Mouse (Mus musculus): ENCODE measurements at regions not wholly inside any gene's neighbourhood (a gene's known extent, or its start where the extent isn't known, plus 50 kb on each side); places are given as distances from the start of the nearest gene placed in this dataset.
A peak's percentile ranks its signal among the peaks of the same experiment; 100 is the strongest.
"Not testable (repeated sequence)": the region's sequence is repeated elsewhere in the genome, so short reads cannot be mapped to it uniquely, and the experiment has no call there.

- no peaks in the 10 kb centered on the region for H3K4me1 ChIP-seq
- no peak overlapping the region for H3K4me2 ChIP-seq (replicated peaks)
- H3K9ac ChIP-seq: no peak overlapping the region
- no peaks in the 10 kb centered on the region for H3K9me3 ChIP-seq
- peak; percentile 54; the same call in 1 of the 2 replicates for ATAC-seq (ENCODE audit: low FRiP score, low read depth)
- no peaks in the 10 kb centered on the region for H3K27me3 ChIP-seq
- H3K36me3 ChIP-seq: no peaks in the 10 kb centered on the region
- H3K27ac ChIP-seq: no peak overlapping the region
- no peak overlapping the region for H3K4me3 ChIP-seq
Measured at GRCm38 (mm10) chr12:93812963-93813733, 1878.9 kb upstream of the Flrt2 start.

- H3K36me3 ChIP-seq: no peaks in the 10 kb centered on the region
- no peak for ATAC-seq (ENCODE audit: low FRiP score, low read depth)
- no peak overlapping the region for H3K27ac ChIP-seq
- 0 out of 2 replicates have a peak, but pooled peaks cover 4% of the 10 kb centered on the region for H3K4me1 ChIP-seq
- H3K4me3 ChIP-seq: no peak overlapping the region
- no peaks in the 10 kb centered on the region for H3K27me3 ChIP-seq
- H3K9ac ChIP-seq: no peak overlapping the region
- H3K4me2 ChIP-seq (replicated peaks): no peak overlapping the region
- no peaks in the 10 kb centered on the region for H3K9me3 ChIP-seq
- 69% methylated on average over 1 of the region's 1 CpGs for WGBS
Measured at GRCm38 (mm10) chr12:93850944-93851520, 1841.0 kb upstream of the Flrt2 start.

GRCm38 (mm10) chr12:93851660-93852059, 1840.4 kb upstream of the Flrt2 start:
- ATAC-seq (ENCODE audit: low FRiP score, low read depth): no peak
- 0 out of 2 replicates have a peak, but pooled peaks cover 4% of the 10 kb centered on the region for H3K4me1 ChIP-seq
- no peaks in the 10 kb centered on the region for H3K36me3 ChIP-seq
- WGBS: 41% methylated on average over 1 of the region's 1 CpGs
- no peak overlapping the region for H3K4me3 ChIP-seq
- no peaks in the 10 kb centered on the region for H3K27me3 ChIP-seq
- H3K9ac ChIP-seq: no peak overlapping the region
- no peak overlapping the region for H3K4me2 ChIP-seq (replicated peaks)
- H3K9me3 ChIP-seq: no peaks in the 10 kb centered on the region
- no peak overlapping the region for H3K27ac ChIP-seq

GRCm38 (mm10) chr12:93885946-93886345, 1806.1 kb upstream of the Flrt2 start:
- H3K4me2 ChIP-seq (replicated peaks): no peak overlapping the region
- no peaks in the 10 kb centered on the region for H3K27me3 ChIP-seq
- H3K27ac ChIP-seq: no peak overlapping the region
- H3K36me3 ChIP-seq: no peaks in the 10 kb centered on the region
- no peaks in the 10 kb centered on the region for H3K4me1 ChIP-seq
- no peaks in the 10 kb centered on the region for H3K9me3 ChIP-seq
- H3K9ac ChIP-seq: no peak overlapping the region
- no peak for ATAC-seq (ENCODE audit: low FRiP score, low read depth)
- no peak overlapping the region for H3K4me3 ChIP-seq
- WGBS: 75% methylated on average over 2 of the region's 2 CpGs

GRCm38 (mm10) chr12:93890109-93890508, 1801.9 kb upstream of the Flrt2 start:
- ATAC-seq (ENCODE audit: low FRiP score, low read depth): no peak
- Histone ChIP-seq H3K9ac (no peak overlapping the region), H3K4me2 (replicated peaks) (no peak overlapping the region), H3K36me3 (no peaks in the 10 kb centered on the region), H3K27ac (no peak overlapping the region), H3K27me3 (no peaks in the 10 kb centered on the region), H3K4me1 (no peaks in the 10 kb centered on the region), H3K4me3 (no peak overlapping the region), H3K9me3 (no peaks in the 10 kb centered on the region)
- 90% methylated on average over 3 of the region's 3 CpGs for WGBS

- H3K27me3 ChIP-seq; H3K9ac ChIP-seq; H3K36me3 ChIP-seq; H3K27ac ChIP-seq; H3K4me3 ChIP-seq; H3K9me3 ChIP-seq; H3K4me1 ChIP-seq; H3K4me2 ChIP-seq (replicated peaks): not testable (repeated sequence)
- peak; percentile 59 for ATAC-seq (ENCODE audit: low FRiP score, low read depth)
- whole genome bisulfite sequencing: 81% methylated on average over 1 of the region's 27 CpGs
Measured at GRCm38 (mm10) chr12:93928541-93929238, 1763.3 kb upstream of the Flrt2 start.

GRCm38 (mm10) chr12:93929239-93929563, 1762.8 kb upstream of the Flrt2 start:
- H3K27me3 ChIP-seq; ATAC-seq (ENCODE audit: low FRiP score, low read depth); H3K4me3 ChIP-seq; H3K36me3 ChIP-seq; H3K9ac ChIP-seq; H3K4me1 ChIP-seq; H3K27ac ChIP-seq; H3K9me3 ChIP-seq; H3K4me2 ChIP-seq (replicated peaks): not testable (repeated sequence)
- WGBS: 94% methylated on average over 5 of the region's 7 CpGs

GRCm38 (mm10) chr12:93930242-93930641, 1761.8 kb upstream of the Flrt2 start:
- H3K9me3 ChIP-seq; H3K27ac ChIP-seq; ATAC-seq (ENCODE audit: low FRiP score, low read depth); H3K27me3 ChIP-seq; H3K9ac ChIP-seq; H3K4me2 ChIP-seq (replicated peaks); H3K36me3 ChIP-seq; H3K4me3 ChIP-seq; H3K4me1 ChIP-seq: not testable (repeated sequence)
- 94% methylated on average over 11 of the region's 11 CpGs for WGBS

GRCm38 (mm10) chr12:93960869-93961268, 1731.2 kb upstream of the Flrt2 start:
- Histone ChIP-seq H3K27me3 (no peaks in the 10 kb centered on the region), H3K27ac (no peak overlapping the region), H3K4me2 (replicated peaks) (no peak overlapping the region), H3K9ac (no peak overlapping the region), H3K36me3 (no peaks in the 10 kb centered on the region), H3K4me3 (no peak overlapping the region), H3K4me1 (no peaks in the 10 kb centered on the region), H3K9me3 (no peaks in the 10 kb centered on the region)
- ATAC-seq (ENCODE audit: low FRiP score, low read depth): no peak
- WGBS: 78% methylated on average over 1 of the region's 1 CpGs

- Histone ChIP-seq H3K36me3 (no peaks in the 10 kb centered on the region), H3K27ac (no peak overlapping the region), H3K4me3 (no peak overlapping the region), H3K9ac (no peak overlapping the region), H3K27me3 (no peaks in the 10 kb centered on the region), H3K4me1 (no peaks in the 10 kb centered on the region), H3K9me3 (no peaks in the 10 kb centered on the region), H3K4me2 (replicated peaks) (no peak overlapping the region)
- no peak for ATAC-seq (ENCODE audit: low FRiP score, low read depth)
- WGBS: 62% methylated on average over 1 of the region's 1 CpGs
Measured at GRCm38 (mm10) chr12:93981307-93981706, 1710.7 kb upstream of the Flrt2 start.

- Histone ChIP-seq H3K27me3 (no peaks in the 10 kb centered on the region), H3K27ac (no peak overlapping the region), H3K36me3 (no peaks in the 10 kb centered on the region), H3K9me3 (no peaks in the 10 kb centered on the region), H3K4me3 (no peak overlapping the region), H3K4me2 (replicated peaks) (no peak overlapping the region), H3K9ac (no peak overlapping the region), H3K4me1 (no peaks in the 10 kb centered on the region)
- no peak for ATAC-seq (ENCODE audit: low FRiP score, low read depth)
- 79% methylated on average over 1 of the region's 1 CpGs for WGBS
Measured at GRCm38 (mm10) chr12:93991531-93991930, 1700.5 kb upstream of the Flrt2 start.

GRCm38 (mm10) chr12:93993875-93994274, 1698.2 kb upstream of the Flrt2 start:
- no peaks in the 10 kb centered on the region for H3K9me3 ChIP-seq
- no peak overlapping the region for H3K4me2 ChIP-seq (replicated peaks)
- no peak overlapping the region for H3K27ac ChIP-seq
- no peak overlapping the region for H3K9ac ChIP-seq
- H3K4me1 ChIP-seq: no peaks in the 10 kb centered on the region
- ATAC-seq (ENCODE audit: low FRiP score, low read depth): no peak
- H3K36me3 ChIP-seq: no peaks in the 10 kb centered on the region
- no peaks in the 10 kb centered on the region for H3K27me3 ChIP-seq
- WGBS: 85% methylated on average over 6 of the region's 6 CpGs
- no peak overlapping the region for H3K4me3 ChIP-seq
